Mouse (Mus musculus): ENCODE results near the gene Efhd1.

- TF ChIP-seq CTCF (IDR thresholded peaks at IDR 0.05; ENCODE audit: low read depth, low read length): no peak
- TF ChIP-seq POLR2A (IDR thresholded peaks at IDR 0.05; ENCODE audit: borderline replicate concordance, low read depth, low read length): no peak
These were observed 49.4 kb upstream of the Efhd1 start for GRCm38 (mm10) chr1:87214748-87215147.

Data from bone marrow macrophage, adult 2 months (primary cell).